Mouse (Mus musculus): ENCODE measurements around the gene Mcidas. TPM values are rescaled to one million over a fixed set of nuclear protein-coding genes. Genes with fewer than 3 reads are reported as not detected.

Gene Mcidas
- polyA plus RNA-seq, 2 experiments from 2014 or later = 0.13 TPM; not detected in 1

DNA sequence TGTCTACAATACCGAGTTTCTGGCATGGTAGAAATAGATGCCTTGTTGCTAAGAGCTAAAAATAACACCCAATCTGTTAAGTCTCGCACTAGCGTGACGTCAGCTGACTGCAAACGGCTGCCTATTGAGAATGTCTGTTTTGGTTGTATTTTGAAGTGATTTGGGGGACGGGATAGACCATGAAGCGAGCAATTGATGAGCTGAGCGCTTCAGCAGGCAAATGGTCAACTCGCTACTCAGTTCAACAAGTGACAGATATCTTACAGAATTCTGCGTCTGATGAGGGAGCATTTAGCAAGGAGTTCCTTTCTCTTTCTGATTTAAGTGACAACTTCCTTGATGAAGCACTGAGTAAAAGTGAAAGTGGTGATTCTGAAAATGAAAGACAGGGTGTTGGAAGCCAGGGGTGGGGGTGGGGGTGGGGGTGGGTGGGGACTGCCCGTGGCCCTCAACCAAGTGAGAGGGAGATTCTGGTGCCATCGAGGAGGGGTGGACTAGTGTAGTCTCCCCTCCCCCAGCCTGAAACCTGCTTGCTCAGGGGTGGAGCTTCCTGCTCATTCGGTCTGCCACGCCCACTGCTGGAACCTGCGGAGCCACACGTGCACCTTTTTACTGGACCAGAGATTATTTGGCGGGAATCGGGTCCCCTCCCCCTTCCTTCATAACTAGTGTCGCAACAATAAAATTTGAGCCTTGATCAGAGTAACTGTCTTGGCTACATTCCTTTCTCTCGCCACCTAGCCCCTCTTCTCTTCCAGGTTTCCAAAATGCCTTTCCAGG lies 19.7 kb downstream of the Mcidas start:
- peak; percentile 95 for ATAC-seq

DNA sequence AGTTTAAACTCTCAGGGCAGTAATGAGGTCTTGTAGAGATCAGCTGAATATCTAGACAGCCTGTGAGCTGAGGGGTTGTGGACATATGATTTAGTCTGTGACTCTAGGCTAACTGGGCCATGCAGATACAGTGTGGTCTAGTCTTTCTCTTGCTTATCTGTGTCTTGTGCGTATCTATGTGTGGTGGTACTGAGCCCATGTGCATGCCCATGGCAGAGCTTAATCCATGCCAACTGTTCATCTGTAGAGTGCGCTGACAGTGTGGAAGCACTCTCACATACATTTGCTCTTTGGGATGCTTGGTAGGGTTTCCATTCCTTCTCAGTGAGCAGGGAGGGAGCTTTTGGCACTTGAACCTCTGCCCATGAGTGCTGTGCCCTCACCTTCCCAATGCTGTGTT lies 27.9 kb downstream of the Mcidas start:
- no peak for ATAC-seq

DNA sequence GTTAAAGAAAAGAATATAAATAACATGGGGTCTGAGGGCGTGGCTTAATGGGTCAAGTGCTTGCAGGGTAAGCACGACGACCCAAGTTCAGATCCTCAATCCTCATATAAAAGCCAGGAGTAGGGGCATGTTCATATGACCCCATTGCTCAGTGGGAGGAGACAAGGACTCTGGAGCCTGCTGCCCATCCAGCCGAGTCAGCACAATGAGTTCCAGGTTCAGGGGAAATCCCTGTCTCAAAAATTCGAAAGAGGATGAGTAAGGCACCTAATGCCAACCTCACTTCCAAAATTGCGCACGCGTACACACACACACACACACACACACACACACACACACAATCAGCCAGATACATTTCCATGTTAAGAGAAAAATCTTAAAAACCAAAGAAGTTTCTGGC lies 28.8 kb downstream of the Mcidas start:
- peak; percentile 59 for ATAC-seq

DNA sequence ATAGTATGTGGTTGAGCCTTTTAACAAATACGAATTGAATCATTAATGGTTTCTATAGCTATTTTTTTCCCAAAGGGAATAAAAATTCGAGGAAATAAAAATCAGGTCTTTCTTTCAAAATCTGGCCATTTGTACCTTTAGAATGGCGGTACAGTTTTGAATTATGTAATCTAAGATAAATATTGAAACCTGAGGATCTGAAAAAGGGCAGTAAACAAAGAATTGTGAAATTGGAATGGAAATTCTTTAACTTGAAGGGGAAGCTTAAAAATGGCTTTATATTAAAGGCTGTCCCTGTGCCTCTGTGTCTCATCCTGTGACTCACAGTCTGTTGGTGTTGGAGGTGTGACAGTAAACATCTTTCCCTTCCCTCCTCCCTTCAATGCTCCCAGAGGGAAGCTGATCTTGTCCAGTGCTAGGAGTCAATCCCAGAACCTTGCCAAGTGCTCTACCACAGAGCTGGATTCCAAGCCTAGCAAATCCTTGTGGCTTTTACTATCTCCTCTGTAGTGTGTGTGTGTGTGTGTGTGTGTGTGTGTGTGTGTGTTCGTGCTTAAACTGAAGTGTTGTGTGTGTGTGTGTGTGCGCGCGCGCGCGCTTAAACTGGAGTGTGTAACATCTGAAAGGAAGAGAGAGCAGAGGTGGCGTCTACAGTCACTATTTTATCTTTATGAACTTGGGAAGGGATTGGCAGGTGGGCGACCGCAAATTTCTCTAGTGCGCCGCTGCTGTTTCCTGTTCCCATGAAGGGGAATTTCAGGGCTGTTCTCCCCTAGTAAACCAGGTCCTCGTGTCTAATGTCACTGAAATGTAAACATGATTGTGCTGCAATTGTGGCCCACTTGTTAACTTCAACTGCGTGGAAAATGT lies 29.9 kb downstream of the Mcidas start:
- ATAC-seq = peak; percentile 75

DNA sequence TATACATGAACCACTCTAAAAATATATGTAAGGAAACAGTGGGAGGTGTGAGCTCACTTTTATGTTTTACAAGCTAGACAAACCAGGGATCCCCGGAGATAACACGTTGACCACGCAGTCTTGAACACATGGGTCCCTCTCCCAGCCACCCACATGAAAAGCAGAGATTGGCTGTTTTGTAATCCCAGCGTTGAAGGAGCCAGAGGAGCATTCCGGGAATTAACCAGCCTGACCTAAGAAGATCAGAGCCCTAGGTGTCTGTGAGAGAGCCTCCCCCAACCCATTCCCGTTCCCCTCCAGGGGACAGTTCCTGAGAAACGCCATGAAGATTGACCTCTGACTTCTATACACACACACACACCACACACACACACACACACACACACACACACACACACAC lies 37.7 kb downstream of the Mcidas start:
- ATAC-seq = no peak

DNA sequence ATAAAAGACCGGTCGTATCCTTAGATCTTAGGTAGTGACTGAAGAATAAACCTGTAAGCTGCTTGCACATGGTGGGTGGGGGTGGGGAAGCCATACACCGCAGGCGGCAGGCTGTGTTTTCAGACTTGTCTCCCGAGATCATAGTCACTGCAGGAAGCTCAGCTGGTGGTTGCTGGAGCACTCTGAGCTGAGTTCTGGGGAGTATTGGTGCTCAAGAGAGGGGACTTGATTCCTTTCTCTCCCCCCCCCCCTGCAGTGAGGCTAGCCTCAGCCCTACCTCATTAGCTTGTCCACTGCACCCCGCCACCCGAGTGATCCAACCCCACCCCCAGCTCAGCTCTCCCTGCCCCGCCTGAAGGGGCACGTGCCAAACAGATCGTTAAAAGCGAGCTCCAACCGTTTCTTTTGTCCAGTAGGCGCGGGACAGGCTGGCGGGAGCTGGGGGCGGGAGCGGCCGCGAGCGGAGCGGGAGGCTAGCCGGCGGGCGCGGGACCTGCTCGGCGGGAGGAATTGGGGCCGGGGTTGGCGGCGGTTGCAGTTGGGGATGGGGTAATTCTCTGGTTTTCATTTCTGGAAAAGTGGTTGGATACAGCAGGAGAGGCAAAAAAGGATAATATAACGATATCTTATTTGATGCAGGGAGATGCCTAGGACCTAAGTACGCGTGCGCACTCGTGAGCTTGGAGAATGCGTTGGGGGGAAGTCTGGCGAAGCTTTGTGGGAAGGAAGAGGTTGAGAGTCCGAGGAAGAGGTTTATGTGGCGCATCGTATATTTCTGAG lies 38.3 kb downstream of the Mcidas start:
- peak; percentile 41 for ATAC-seq

DNA sequence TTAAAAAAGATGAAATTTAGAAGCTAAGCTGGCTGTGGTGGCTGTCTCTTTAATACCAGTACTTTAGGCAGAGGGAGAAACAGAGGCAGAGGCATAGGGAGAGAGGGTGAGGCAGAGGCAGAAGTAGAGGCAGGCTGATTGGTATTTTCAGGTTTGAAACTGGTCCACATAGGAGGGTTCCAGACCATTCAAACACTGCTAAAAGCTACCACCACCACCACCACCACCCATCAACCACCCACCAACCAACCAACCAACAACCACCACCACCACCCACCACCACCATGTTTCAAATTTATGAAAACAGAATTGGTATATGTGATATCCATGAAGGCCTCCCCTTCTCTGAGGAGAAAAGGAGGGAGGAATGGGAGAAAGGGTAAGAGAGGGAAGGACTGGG lies 39.2 kb downstream of the Mcidas start:
- ATAC-seq = no peak

DNA sequence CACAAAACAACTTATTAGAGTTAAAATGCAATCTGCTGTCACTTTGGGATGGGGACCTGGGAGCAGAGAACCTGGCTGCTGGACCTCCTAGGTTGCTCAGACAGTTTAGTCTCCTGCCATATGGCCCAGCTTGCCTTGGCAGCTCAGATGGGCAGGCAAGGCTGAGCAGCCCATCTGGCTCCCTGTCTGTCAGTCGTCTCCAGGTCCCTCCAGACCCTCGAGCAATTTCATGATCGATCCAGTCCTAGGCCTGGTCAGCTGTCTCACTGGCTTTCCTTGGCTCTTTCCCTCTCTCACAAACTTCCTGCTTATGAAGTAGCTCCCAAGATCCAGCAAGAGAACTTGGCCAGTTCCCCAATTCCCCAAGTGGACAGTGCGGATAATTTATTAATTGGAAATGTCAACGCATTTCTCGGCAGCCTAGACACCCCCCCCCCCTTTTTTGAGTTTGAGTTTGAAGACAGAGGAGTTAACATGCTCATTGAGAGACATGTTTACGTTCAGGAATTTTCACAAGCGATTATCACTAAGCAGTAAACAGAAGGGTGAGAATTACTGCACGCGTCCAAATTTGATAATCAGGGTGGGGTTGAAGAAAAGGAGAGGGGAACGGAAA lies 40.7 kb downstream of the Mcidas start:
- no peak for ATAC-seq

DNA sequence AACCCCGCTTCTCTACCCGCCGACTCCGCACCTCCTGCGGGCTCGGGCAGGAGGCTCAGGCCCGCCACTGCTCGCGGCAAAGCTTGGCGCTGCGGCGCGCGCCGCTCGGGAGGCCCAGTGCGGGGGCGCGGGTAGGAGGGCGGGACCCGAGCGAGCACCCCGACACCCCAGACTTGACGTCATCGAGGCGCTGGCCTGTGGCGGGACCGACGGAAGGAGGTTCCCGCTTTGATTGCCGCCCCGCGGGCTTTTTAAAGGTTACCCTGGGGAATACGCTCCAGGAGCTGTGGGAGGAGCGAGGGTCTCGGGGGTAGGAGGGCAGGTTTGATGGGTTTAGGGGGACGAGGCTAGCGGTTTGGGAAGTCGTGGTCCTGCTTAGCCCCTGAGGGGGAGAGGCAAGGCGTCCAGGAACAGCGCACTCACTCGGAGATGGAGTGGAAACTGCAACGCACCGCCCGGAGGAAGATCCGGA lies 41.3 kb downstream of the Mcidas start, which contains the start of gene Cdc20b:
TSS of gene Cdc20b (plus strand) at position 162 of the 472 bp plus-strand sequence.
- ATAC-seq = peak; percentile 81

DNA sequence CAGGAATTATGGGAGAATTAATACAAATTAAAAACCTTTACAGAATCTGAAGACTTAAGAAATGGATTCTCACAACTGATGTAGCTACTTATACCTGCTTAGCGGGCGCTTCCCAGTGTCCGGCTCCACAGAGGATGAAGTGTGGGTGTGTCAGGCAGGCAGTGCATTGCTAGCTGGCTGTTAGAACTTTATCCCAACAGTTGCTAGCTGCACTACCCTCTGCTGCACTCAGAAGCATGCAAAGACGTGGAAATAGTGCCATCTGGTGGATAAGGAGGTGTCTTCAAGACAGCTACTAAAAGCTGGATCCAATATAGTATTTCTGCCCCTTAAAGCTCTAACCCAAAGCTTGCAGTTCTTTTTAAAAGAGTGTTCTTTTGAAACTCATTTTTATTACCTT lies 42.2 kb downstream of the Mcidas start:
- peak; percentile 75 for ATAC-seq

DNA sequence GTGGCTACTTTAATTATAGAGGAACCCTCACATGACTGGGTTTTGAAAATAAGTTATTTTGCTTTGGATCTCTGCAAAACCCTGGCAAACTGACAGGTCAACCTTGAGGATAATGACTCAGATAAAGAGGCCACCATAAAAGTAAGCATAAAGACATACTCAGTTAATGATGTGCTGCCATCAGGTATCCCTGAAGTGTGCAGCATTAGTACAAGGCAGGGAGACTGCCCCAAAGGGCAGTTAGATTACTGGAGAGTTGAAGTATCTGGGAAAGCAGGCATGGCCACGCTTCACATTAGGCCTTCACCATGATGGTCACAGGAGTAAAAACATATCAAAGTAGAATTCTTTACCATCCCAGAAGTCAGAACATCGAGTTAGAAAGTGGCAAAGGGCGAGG lies 51.2 kb downstream of the Mcidas start:
- ATAC-seq = no peak

DNA sequence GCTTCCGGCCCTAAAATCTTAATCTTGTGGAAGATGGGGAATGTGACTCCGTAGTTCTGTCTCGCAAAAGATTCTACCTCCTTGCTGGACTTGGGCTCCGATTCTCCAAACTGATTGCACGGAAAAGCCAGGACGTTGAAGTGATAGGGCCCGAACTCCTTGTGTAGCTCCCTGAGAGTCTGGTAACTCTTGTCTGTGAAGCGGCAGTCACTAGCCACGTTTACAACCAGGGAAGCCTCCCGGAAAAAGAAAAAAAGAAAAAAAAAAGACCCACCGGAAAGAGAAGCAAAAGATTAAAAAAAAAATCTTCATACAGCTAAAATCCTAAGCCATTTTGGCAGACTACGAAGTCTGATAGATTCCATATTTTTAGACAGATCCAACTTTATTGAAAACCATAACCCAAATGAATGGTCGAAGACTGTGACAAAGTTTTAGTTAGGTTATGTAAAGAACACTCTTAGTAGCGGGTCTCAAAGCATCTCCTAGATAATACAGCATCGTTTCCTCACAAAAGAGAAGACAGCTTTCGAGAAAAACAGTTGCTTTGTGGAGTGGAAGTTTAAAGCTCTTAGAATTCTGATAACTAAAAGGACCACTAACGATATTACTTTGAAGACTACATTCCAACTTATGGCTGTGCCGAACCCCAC lies 51.9 kb downstream of the Mcidas start:
- ATAC-seq = no peak

DNA sequence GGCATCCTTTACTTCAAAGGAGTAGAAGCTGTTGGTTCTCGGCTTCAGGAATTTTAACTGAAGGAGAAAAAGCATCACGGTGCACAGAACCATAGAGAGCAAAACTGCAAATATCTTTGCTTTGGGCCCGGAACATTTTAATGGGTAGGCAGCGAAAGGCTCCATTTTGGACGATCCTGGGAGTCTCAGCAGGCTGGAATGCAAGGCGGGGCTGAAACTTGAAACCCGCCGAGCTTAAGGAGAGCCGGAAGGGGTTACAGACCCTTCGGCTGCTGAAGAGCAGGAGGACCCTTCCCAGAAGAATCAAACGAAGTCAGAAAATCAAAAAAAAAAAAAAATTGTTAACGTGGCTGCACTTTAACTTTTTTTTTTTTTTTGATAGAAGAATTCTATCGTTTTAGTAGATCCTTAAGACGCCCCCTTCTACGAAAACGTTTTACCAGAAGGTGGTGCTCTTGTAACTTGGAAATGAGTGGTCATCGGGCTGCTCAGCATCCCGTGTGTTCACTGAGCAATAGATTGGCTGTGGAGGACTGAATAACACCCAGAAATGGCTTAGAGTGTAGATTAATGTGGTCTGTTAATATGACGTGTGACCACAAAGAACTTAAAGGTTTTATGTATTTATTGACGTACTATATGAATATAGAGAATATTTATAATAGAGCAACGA lies 52.7 kb downstream of the Mcidas start, which contains the start of gene Gpx8:
TSS of gene Gpx8 (minus strand) at position 200 of the 673 bp plus-strand sequence.
- ATAC-seq = peak; percentile 76

DNA sequence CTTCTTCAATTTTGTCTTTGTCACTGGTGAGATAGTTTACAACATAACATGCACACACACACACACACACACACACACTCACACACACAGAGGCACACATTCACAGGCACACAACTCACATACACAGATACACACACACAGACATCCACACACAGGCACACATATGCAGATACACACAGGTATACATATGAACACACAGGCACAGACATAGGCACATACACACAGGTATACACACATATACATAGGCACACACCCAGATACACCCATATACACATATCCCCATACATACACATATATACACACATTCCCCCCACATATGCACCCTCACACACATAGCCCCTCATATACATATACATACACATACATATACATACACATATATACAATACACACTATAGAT lies 53.4 kb downstream of the Mcidas start:
- ATAC-seq = no peak

DNA sequence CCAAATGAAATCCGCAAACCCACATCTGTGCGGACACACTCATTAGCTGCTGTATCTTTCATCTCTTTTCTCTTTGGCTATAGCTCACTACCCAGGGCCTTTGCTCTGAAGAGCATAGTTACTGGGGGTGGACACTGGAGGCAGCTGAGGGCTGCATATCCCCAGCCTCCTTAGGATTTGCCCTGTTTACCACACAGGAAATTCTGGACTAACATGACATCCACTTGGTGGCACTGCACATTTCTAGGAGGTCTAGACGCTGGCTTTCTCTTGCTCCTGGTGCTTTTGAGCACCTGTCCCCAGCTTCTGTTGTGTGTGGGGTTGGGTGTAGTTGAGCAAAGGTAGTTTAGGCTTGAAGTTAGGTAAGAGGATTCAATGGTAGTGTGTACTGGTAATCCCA lies 54.0 kb downstream of the Mcidas start:
- no peak for ATAC-seq

Other genes with a start within 250 kb of the Mcidas start
- gene Plpp1, start 193.1 kb upstream of the Mcidas start, polyA plus RNA-seq (2017; shearing (Covaris generic)) = 1 to 10 TPM; 3.7 to 4.2 TPM
- gene Mtrex, start 66.4 kb upstream of the Mcidas start, polyA plus RNA-seq (2017; shearing (Covaris generic)) = 10 to 100 TPM; 61.6 to 74.8 TPM
- 10 to 100 TPM; 10.7 to 14.2 TPM for gene Dhx29, start 66.4 kb upstream of the Mcidas start, polyA plus RNA-seq (2017; shearing (Covaris generic))
- not detected for gene Ccno, start 6.0 kb upstream of the Mcidas start, polyA plus RNA-seq (2017; shearing (Covaris generic))
- gene Cdc20b, start 41.3 kb downstream of the Mcidas start, polyA plus RNA-seq (2017; shearing (Covaris generic)) = not detected
- not detected for gene Gpx8, start 52.6 kb downstream of the Mcidas start, polyA plus RNA-seq (2017; shearing (Covaris generic))
- gene Gzma, start 107.1 kb downstream of the Mcidas start, polyA plus RNA-seq (2017; shearing (Covaris generic)) = 1 to 10 TPM; 4.9 to 5.0 TPM
- gene Esm1, start 215.8 kb downstream of the Mcidas start, polyA plus RNA-seq (2017; shearing (Covaris generic)) = not detected
- gene Gzmk, start 232.1 kb downstream of the Mcidas start, polyA plus RNA-seq (2017; shearing (Covaris generic)) = under 1 TPM in 1 of 2 experiments, not detected in 1; 0.77 TPM